Mouse (Mus musculus): ENCODE data around the gene Sbk2. TPM values are rescaled to one million over a fixed set of nuclear protein-coding genes. Genes with fewer than 3 reads are reported as not detected.
A peak's percentile ranks its signal among the peaks of the same experiment; 100 is the strongest.

Gene Sbk2
- polyA plus RNA-seq, 1 experiment from 2014 or later = not detected

GRCm38 (mm10) chr7:4920976-4921823 lies 43.0 kb downstream of the Sbk2 start:
- DNase-seq = no peak
- WGBS (ENCODE audit: insufficient replicate concordance) = 26% methylated on average over 23 of the region's 23 CpGs
- H3K36me3 ChIP-seq = peaks cover 41% of the 10 kb centered on the region
- 0 out of 2 replicates have a peak, but pooled peaks have one; percentile 14 for ATAC-seq (ENCODE audit: low read depth)
- H3K4me1 ChIP-seq (replicated peaks) = peaks cover 49% of the 10 kb centered on the region
- H3K4me3 ChIP-seq (replicated peaks) = no peak overlapping the region
- no peak overlapping the region for H3K4me2 ChIP-seq
- no peak overlapping the region for H3K9ac ChIP-seq
- H3K27ac ChIP-seq = peak overlapping the region; percentile 29
- no peaks in the 10 kb centered on the region for H3K9me3 ChIP-seq (replicated peaks)
- peaks cover 48% of the 10 kb centered on the region for H3K27me3 ChIP-seq

GRCm38 (mm10) chr7:4920496-4920895 lies 43.7 kb downstream of the Sbk2 start:
- Histone ChIP-seq H3K36me3 (peaks cover 41% of the 10 kb centered on the region), H3K4me3 (replicated peaks) (no peak overlapping the region), H3K9me3 (replicated peaks) (no peaks in the 10 kb centered on the region), H3K4me2 (no peak overlapping the region), H3K4me1 (replicated peaks) (peaks cover 55% of the 10 kb centered on the region), H3K9ac (no peak overlapping the region), H3K27ac (no peak overlapping the region), H3K27me3 (peaks cover 41% of the 10 kb centered on the region)
- 88% methylated on average over 19 of the region's 19 CpGs for WGBS (ENCODE audit: insufficient replicate concordance)
- no peak for ATAC-seq (ENCODE audit: low read depth)
- DNase-seq = no peak

DNA sequence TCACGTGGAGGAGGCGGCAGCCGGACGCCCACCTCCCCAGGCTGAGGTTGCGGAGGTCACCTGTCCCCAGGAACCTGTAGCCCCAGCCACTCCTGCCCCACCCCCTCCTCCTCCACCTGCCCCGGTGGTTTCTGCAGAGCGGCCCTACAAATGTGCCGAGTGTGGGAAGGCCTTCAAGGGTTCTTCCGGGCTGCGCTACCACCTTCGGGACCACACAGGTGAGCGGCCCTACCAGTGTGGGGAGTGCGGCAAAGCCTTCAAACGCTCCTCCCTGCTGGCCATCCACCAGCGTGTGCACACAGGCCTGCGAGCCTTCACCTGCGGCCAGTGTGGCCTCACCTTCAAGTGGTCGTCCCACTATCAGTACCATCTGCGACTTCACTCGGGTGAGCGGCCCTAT lies 44.2 kb downstream of the Sbk2 start:
- H3K4me1 ChIP-seq (replicated peaks) = peaks cover 55% of the 10 kb centered on the region
- DNase-seq = no peak
- no peak overlapping the region for H3K27ac ChIP-seq

DNA sequence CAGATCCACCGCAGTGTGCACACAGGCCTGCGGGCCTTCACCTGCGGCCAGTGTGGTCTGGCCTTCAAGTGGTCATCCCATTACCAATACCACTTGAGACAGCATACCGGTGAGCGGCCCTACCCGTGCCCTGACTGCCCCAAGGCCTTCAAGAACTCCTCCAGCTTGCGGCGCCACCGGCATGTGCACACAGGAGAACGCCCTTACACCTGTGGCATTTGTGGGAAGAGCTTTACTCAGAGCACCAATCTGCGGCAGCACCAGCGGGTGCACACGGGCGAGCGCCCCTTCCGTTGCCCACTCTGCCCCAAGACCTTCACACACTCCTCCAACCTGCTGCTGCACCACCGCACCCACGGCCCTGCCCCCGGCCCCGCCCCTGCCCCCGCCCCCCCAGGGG lies 45.1 kb downstream of the Sbk2 start:
- WGBS (ENCODE audit: insufficient replicate concordance) = 91% methylated on average over 21 of the region's 21 CpGs
- DNase-seq (no peak), ATAC-seq (ENCODE audit: low read depth) (no peak)
- peaks cover 27% of the 10 kb centered on the region for H3K27me3 ChIP-seq
- no peak overlapping the region for H3K27ac ChIP-seq
- H3K9ac ChIP-seq = no peak overlapping the region
- peaks cover 41% of the 10 kb centered on the region for H3K36me3 ChIP-seq
- no peaks in the 10 kb centered on the region for H3K9me3 ChIP-seq (replicated peaks)
- no peak overlapping the region for H3K4me3 ChIP-seq (replicated peaks)
- peaks cover 56% of the 10 kb centered on the region for H3K4me1 ChIP-seq (replicated peaks)
- no peak overlapping the region for H3K4me2 ChIP-seq

More for the DNA sequence above, 44.2 kb downstream of the Sbk2 start:
- no peak for ATAC-seq (ENCODE audit: low read depth)
- Histone ChIP-seq H3K9me3 (replicated peaks) (no peaks in the 10 kb centered on the region), H3K36me3 (peaks cover 41% of the 10 kb centered on the region), H3K4me3 (replicated peaks) (no peak overlapping the region), H3K4me2 (no peak overlapping the region), H3K9ac (no peak overlapping the region), H3K27me3 (peaks cover 35% of the 10 kb centered on the region)
- 88% methylated on average over 21 of the region's 21 CpGs for WGBS (ENCODE audit: insufficient replicate concordance)

GRCm38 (mm10) chr7:4918681-4919080 lies 45.5 kb downstream of the Sbk2 start:
- Histone ChIP-seq H3K36me3 (peaks cover 41% of the 10 kb centered on the region), H3K27ac (no peak overlapping the region), H3K9ac (no peak overlapping the region), H3K4me2 (no peak overlapping the region), H3K4me3 (replicated peaks) (no peak overlapping the region), H3K27me3 (peaks cover 22% of the 10 kb centered on the region), H3K9me3 (replicated peaks) (no peaks in the 10 kb centered on the region), H3K4me1 (replicated peaks) (peaks cover 53% of the 10 kb centered on the region)
- no peak for DNase-seq
- WGBS (ENCODE audit: insufficient replicate concordance) = 89% methylated on average over 15 of the region's 15 CpGs
- ATAC-seq (ENCODE audit: low read depth) = no peak

GRCm38 (mm10) chr7:4917494-4917893 lies 46.7 kb downstream of the Sbk2 start:
- Histone ChIP-seq H3K4me3 (replicated peaks) (no peak overlapping the region), H3K9me3 (replicated peaks) (no peaks in the 10 kb centered on the region), H3K4me2 (no peak overlapping the region), H3K27me3 (peaks cover 11% of the 10 kb centered on the region), H3K9ac (0 out of 2 replicates have a peak overlapping the region, but pooled peaks have one; percentile 89), H3K36me3 (peaks cover 41% of the 10 kb centered on the region), H3K27ac (no peak overlapping the region), H3K4me1 (replicated peaks) (peaks cover 42% of the 10 kb centered on the region)
- WGBS (ENCODE audit: insufficient replicate concordance) = 81% methylated on average over 2 of the region's 2 CpGs
- ATAC-seq (ENCODE audit: low read depth) (no peak), DNase-seq (no peak)

GRCm38 (mm10) chr7:4915669-4916416 lies 48.4 kb downstream of the Sbk2 start:
- Histone ChIP-seq H3K4me3 (replicated peaks) (peak overlapping the region; percentile 82), H3K9ac (peak overlapping the region; percentile 89), H3K4me2 (peak overlapping the region; percentile 91), H3K27ac (peak overlapping the region; percentile 88), H3K27me3 (no peaks in the 10 kb centered on the region), H3K4me1 (replicated peaks) (peaks cover 29% of the 10 kb centered on the region), H3K36me3 (peaks cover 38% of the 10 kb centered on the region), H3K9me3 (replicated peaks) (no peaks in the 10 kb centered on the region)
- DNase-seq (no peak), ATAC-seq (ENCODE audit: low read depth) (peak; percentile 64)
- 21% methylated on average over 14 of the region's 14 CpGs for WGBS (ENCODE audit: insufficient replicate concordance)

GRCm38 (mm10) chr7:4915007-4915665 lies 49.1 kb downstream of the Sbk2 start, which contains the start of gene Zfp628:
Gene Zfp628, plus strand, starts transcription at chr7:4915217.
- H3K9me3 ChIP-seq (replicated peaks) = no peaks in the 10 kb centered on the region
- peak within 1 kb of the TSS; percentile 82 for H3K4me3 ChIP-seq (replicated peaks)
- H3K4me2 ChIP-seq = peak within 1 kb of the TSS; percentile 91
- peak; percentile 88 for ATAC-seq (ENCODE audit: low read depth)
- DNase-seq = peak; percentile 87
- H3K36me3 ChIP-seq = peaks cover 31% of the 10 kb centered on the region
- peak within 1 kb of the TSS; percentile 89 for H3K9ac ChIP-seq
- peak within 1 kb of the TSS; percentile 88 for H3K27ac ChIP-seq
- H3K4me1 ChIP-seq (replicated peaks) = peaks cover 24% of the 10 kb centered on the region
- under 1% methylated on average over 54 of the region's 56 CpGs for whole genome bisulfite sequencing (ENCODE audit: insufficient replicate concordance)
- H3K27me3 ChIP-seq = no peaks in the 10 kb centered on the region

DNA sequence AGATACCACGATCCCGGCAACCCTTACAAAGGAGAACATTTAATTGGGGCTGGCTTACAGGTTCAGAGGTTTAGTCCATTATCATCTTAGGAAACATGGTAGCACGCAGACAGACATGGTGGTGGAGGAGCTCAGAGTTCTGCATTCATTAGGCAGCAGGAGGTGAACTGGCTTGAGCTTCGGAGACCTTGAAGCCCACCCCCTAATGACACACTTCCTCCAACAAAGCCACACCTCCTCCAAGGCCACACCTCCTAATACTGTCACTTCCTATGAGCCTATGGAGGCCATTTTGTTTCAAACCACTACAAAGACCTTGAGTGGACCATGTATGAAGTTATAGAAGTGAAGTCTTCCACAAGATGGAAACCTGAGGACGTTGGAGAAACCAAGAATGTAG lies 52.0 kb downstream of the Sbk2 start:
- Histone ChIP-seq H3K27ac (no peak overlapping the region), H3K9me3 (replicated peaks) (no peaks in the 10 kb centered on the region), H3K27me3 (no peaks in the 10 kb centered on the region), H3K36me3 (peaks cover 3% of the 10 kb centered on the region), H3K4me1 (replicated peaks) (peaks cover 24% of the 10 kb centered on the region), H3K4me3 (replicated peaks) (no peak overlapping the region), H3K4me2 (no peak overlapping the region), H3K9ac (no peak overlapping the region)
- DNase-seq = no peak
- no peak for ATAC-seq (ENCODE audit: low read depth)
- 48% methylated on average over 5 of the region's 5 CpGs for WGBS (ENCODE audit: insufficient replicate concordance)

GRCm38 (mm10) chr7:4911561-4911960 lies 52.6 kb downstream of the Sbk2 start:
- Histone ChIP-seq H3K27me3 (peaks cover 5% of the 10 kb centered on the region; the same call in 1 of the 2 replicates), H3K27ac (no peak overlapping the region), H3K4me3 (replicated peaks) (no peak overlapping the region), H3K9ac (no peak overlapping the region), H3K4me1 (replicated peaks) (peaks cover 17% of the 10 kb centered on the region), H3K36me3 (no peaks in the 10 kb centered on the region), H3K4me2 (no peak overlapping the region), H3K9me3 (replicated peaks) (no peaks in the 10 kb centered on the region)
- no peak for ATAC-seq (ENCODE audit: low read depth)
- peak; percentile 29 for DNase-seq
- 43% methylated on average over 9 of the region's 9 CpGs for WGBS (ENCODE audit: insufficient replicate concordance)

- Histone ChIP-seq H3K4me2 (no peak within 1 kb of the TSS), H3K9ac (no peak within 1 kb of the TSS), H3K27me3 (peaks cover 5% of the 10 kb centered on the region; the same call in 1 of the 2 replicates), H3K4me1 (replicated peaks) (no peaks in the 10 kb centered on the region), H3K36me3 (no peaks in the 10 kb centered on the region), H3K9me3 (replicated peaks) (no peaks in the 10 kb centered on the region), H3K27ac (no peak within 1 kb of the TSS), H3K4me3 (replicated peaks) (no peak within 1 kb of the TSS)
- ATAC-seq (ENCODE audit: low read depth) (no peak), DNase-seq (no peak)
- 75% methylated on average over 10 of the region's 10 CpGs for WGBS (ENCODE audit: insufficient replicate concordance)
Measured at GRCm38 (mm10) chr7:4906466-4906950, 57.7 kb downstream of the Sbk2 start, which contains the start of gene Gm36210. Gene Gm36210, minus strand, starts transcription at chr7:4906516.
